Mouse (Mus musculus): ENCODE measurements around the gene Pde4b.

Pde4b gene

DNA sequence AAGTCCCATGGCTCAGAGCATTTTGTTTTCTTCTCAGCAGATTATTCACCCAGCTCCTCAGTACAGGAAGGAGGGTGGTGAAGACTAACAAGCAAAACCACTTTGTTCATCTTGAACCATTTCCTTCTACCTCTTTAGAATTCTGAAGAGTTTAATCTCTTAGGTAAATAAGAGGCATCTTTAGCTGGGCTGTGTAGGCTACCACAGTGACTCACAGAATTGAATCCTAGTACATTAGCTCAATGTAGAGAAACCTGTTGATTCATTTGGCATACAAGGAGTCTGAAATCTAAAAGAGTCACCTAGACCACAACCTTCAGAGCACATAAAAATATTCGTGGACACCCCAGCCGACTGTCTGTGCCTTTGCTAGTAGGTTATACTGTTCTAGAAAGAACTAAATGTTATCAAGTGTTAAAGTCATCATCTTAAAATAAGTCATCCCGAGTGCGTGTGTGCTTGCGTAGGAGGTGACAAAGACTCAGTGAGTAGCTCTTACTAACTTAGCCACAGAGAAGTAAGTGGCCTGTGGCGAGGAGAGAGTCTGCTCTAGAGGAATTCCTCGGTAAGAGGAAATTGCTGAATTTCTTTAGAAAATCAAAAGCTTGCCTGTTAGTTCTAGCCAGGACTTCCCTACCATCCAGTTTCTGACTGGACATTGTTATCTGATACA lies 520.5 kb downstream of the Pde4b start:
- DNase-seq (ENCODE audit: low read depth): no peak

- no peak for DNase-seq (ENCODE audit: low read depth)
These were observed 525.3 kb downstream of the Pde4b start for GRCm38 (mm10) chr4:102612596-102612995.

- DNase-seq (ENCODE audit: low read depth): no peak
These were observed 530.4 kb downstream of the Pde4b start for GRCm38 (mm10) chr4:102617774-102618173.

- no peak for DNase-seq (ENCODE audit: low read depth)
These were observed 531.3 kb downstream of the Pde4b start for GRCm38 (mm10) chr4:102618609-102619008.

- DNase-seq (ENCODE audit: low read depth): no peak
These were observed 533.0 kb downstream of the Pde4b start for GRCm38 (mm10) chr4:102620179-102620910.

GRCm38 (mm10) chr4:102621120-102621519 lies 533.8 kb downstream of the Pde4b start:
- no peak for DNase-seq (ENCODE audit: low read depth)

DNA sequence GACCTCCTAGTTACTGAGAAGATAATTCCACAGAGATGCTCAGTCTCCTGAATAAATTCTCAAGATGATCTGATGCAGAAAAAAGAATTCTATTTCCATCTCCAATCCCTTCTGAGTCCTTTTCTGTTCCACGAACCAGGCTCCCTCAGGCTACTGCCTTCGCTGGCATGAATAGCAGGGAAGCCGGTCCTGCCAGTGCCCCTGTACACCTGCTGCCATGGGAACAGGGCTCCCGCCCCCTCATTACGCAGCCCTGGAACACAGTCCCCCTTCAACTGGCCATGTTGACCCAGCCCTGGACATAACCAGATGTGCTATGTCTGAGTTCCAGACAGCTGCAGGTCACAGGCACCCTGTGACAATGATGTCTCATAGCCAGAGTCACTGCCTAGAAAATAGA lies 535.6 kb downstream of the Pde4b start:
- DNase-seq (ENCODE audit: low read depth): no peak

DNA sequence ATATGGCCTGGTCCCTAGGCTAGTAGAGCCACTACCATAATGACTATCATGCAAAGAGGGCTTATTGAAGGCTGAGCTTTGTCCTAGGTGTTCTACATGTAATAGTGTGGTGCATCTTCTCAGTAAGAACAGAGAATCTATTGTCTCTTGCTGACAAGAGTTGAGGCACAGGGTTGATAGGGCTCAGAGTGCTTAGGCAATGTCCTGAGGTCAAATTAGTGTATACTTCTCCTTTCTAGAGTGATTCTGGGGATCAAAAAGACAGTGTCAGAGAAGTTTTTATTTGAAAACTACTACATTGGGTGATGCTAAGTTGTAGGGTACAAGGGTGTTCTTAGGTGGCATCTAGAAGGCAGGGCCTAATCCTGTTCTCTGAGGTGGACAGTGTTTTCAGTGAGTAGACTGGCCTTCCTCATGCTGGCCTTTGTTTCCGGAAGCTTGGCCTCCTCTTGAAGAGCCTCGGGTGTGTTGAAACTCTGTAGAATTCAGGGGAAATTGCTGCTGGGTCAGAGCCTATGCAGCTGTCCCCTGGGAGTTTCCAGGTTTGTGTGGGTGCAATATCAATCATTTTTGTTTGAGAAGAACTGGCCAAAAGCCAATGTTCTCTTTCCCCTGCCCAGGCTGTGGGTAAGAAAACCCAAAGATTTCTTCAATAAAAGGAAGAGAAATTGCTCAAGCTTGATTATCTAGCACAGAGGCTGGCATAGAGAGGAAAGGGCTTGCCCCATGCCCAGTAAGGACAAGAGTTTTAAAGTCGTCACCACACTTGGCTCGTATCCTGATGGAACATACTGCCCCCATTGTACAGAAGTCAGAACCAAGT lies 536.7 kb downstream of the Pde4b start:
- DNase-seq (ENCODE audit: low read depth): no peak

- DNase-seq (ENCODE audit: low read depth): peak; percentile 49
These were observed 537.6 kb downstream of the Pde4b start for GRCm38 (mm10) chr4:102624937-102625336.

- DNase-seq (ENCODE audit: low read depth): no peak
These were observed 540.5 kb downstream of the Pde4b start for GRCm38 (mm10) chr4:102627799-102628198.

GRCm38 (mm10) chr4:102629621-102630020 lies 542.3 kb downstream of the Pde4b start:
- no peak for DNase-seq (ENCODE audit: low read depth)

DNA sequence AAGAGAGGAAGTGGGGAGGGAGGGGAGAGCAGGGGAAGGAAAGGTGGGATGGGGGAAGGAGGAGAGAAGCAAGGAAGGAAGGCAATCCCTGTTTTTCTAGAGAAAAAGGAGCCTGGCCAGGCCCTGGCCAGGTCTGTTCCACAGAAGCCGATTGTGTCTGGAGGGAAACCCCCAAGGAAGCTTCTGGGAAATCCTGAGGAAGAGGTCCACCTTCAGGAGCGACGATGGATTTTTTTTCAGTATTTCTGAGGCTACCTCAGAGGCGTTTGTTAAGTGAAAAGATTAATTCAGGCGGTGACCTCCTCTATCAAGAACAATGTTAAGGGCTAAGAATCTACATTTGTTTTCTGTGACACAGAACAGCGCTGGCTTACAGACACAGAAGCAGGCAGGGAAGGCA lies 542.9 kb downstream of the Pde4b start:
- no peak for DNase-seq (ENCODE audit: low read depth)

- no peak for DNase-seq (ENCODE audit: low read depth)
These were observed 544.3 kb downstream of the Pde4b start for GRCm38 (mm10) chr4:102631624-102632023.

DNA sequence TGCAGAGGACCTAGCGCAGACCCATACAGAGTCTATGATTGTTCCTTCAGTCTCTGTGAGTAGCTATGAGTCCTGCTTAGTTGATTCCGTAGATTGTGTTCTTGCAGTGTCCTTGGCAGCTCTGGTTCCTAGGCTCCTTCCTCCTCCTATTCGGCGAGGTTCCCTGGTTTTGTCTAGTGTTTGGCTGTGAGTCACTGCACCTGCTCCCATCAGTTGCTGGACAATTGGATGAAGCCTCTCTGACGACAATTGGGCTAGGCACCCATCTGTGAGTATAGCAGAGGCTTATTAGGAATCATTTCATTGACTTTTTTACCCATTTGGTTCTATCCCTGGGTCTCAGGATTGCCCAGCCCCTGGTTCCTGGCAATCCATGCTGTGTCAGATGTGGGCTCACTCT lies 545.9 kb downstream of the Pde4b start:
- DNase-seq (ENCODE audit: low read depth): no peak

- DNase-seq (ENCODE audit: low read depth): no peak
These were observed 547.9 kb downstream of the Pde4b start for GRCm38 (mm10) chr4:102635258-102635657.

GRCm38 (mm10) chr4:102635944-102636343 lies 548.6 kb downstream of the Pde4b start:
- DNase-seq (ENCODE audit: low read depth): no peak

- no peak for DNase-seq (ENCODE audit: low read depth)
These were observed 550.1 kb downstream of the Pde4b start for GRCm38 (mm10) chr4:102637348-102637910.

- DNase-seq (ENCODE audit: low read depth): no peak
These were observed 553.6 kb downstream of the Pde4b start for GRCm38 (mm10) chr4:102640942-102641341.

DNA sequence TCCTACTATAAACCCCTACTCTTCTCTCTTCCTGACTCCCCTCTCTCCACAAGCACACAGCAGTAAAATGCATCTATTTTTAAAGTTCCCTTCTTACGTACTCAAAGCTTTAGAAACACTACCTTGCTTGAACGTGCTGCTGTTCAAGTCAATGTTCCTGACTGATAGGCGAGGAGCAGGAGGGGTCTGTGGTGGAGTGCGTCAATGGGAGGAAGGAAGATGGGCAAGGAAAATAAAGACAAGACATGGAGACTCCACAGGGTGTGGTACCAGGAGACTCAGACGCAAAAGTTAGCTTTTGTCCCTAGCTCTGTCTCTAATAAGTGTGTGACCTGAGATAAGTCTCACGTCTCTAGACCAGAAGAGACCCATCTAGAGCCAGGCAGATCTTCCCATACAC lies 556.7 kb downstream of the Pde4b start:
- no peak for DNase-seq (ENCODE audit: low read depth)

DNA sequence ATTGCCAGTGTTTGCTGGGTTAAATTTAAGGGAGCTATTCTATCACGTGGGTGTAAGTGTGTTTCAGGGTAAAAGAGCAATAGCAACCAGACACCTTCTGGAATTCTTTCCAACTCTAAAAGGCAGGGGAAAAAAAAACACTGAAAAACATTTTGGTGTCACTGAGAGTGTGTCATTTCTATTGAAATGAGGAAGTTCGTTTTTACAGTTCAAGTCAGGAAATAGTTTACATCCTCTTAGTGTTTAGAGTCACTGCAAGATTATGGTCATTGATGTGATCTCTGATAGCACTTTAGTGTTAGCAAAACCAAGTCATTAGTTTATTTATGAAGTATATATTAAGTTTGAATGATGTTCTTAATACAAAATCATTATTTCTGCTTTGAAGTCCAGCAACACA lies 559.7 kb downstream of the Pde4b start:
- DNase-seq (ENCODE audit: low read depth): no peak

GRCm38 (mm10) chr4:102655331-102655730 lies 568.0 kb downstream of the Pde4b start:
- no peak for DNase-seq (ENCODE audit: low read depth)

DNA sequence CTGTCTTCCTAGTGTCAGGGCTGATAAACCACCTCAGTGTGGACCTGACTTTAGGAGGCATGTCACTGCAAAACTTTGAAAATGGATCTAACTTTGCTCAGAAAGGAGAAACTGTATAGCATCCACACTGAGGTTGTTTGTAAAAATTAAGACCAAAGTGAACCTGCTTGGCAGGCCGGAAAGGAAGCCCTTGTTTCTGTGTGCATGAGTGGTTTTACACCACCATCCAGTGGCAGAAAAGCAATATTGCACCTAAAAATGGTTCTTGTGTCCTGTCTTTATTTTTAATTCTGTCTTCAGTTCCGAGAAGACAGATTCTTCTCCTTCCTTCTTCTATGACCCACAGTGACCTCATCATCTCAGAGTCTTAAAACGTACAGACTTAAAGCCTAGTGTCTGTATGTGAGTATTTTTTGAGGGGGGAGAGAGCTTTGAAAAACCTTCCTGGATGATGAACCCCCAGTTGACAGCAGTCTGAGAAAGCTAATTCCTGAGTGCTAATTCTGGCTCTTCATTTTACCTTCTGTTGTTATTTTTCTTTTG lies 569.2 kb downstream of the Pde4b start:
- DNase-seq (ENCODE audit: low read depth): peak; percentile 67

Measured in c-Kit-positive CD71-negative TER-119-negative erythroid progenitor cells, embryonic 14.5 days (primary cell).